Mouse (Mus musculus): ENCODE data around the gene Rbm10. TPM values are rescaled to one million over a fixed set of nuclear protein-coding genes. Genes with fewer than 3 reads are reported as not detected.
A peak's percentile ranks its signal among the peaks of the same experiment; 100 is the strongest.

Rbm10 gene
- total RNA-seq, 1 experiment, result 57.9 TPM

DNA sequence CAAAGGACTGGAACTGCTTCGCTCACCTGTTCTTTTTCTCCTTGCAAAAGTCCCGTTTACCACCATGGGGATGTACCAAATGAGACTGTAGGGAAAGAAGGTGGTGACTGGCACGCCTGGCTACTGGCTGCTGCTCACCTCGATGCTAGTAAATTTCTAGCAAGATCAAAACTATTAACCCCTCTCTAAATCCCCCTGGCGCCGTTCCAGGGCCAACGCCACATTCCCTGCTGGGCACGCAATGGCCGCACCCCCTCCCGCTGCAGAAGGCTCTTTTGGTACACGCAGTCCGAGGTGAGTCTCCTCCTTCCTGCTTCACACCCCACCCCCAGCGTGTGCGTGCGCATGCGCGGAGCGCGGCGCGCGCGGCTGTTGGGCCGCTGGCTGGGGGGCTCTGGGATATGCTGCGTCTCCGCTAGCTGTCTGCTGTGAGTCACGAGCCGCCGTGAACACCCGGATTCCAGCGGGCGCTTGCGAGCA, 70.8 kb downstream of the Rbm10 start:
- Histone ChIP-seq H3K27ac (ENCODE audit: insufficient read depth, low read depth, low read length, poor library complexity, severe bottlenecking) (peak overlapping the region; percentile 93), H3K9ac (ENCODE audit: insufficient read depth, low read depth, low read length, poor library complexity, severe bottlenecking) (peak overlapping the region; percentile 99), H3K36me3 (ENCODE audit: control insufficient read depth, insufficient read depth, low read length, poor library complexity, severe bottlenecking) (peaks cover 9% of the 10 kb centered on the region), H3K9me3 (ENCODE audit: control insufficient read depth, insufficient read depth, low read depth, low read length) (no peaks in the 10 kb centered on the region), H3K4me3 (ENCODE audit: insufficient read depth in 1 of 2, low read depth in 1 of 2, low read length in 2 of 2, poor library complexity in 1 of 2, severe bottlenecking in 1 of 2) (peak overlapping the region; percentile 95 to 98), H3K4me1 (ENCODE audit: control insufficient read depth in 2 of 2, insufficient read depth in 2 of 2, low read length in 2 of 2, poor library complexity in 1 of 2) (0 out of 4 replicates have a peak, but pooled peaks cover 0 to 2% of the 10 kb centered on the region in 2 experiments)
- no peak for TF ChIP-seq ZNF384 (IDR thresholded peaks at IDR 0.05; ENCODE audit: low read depth, low read length)
- TF ChIP-seq ZC3H11A (IDR thresholded peaks at IDR 0.05; ENCODE audit: borderline replicate concordance, low read depth, low read length), result no peak
- peak; percentile 56 for DNase-seq (ENCODE audit: low read depth, low spot score)
- in situ Hi-C loops (cut with MboI; ENCODE audit: low sequenced_read_pairs in 2 of 2, unreplicated experiment in 2 of 2), result no loop called here

DNA sequence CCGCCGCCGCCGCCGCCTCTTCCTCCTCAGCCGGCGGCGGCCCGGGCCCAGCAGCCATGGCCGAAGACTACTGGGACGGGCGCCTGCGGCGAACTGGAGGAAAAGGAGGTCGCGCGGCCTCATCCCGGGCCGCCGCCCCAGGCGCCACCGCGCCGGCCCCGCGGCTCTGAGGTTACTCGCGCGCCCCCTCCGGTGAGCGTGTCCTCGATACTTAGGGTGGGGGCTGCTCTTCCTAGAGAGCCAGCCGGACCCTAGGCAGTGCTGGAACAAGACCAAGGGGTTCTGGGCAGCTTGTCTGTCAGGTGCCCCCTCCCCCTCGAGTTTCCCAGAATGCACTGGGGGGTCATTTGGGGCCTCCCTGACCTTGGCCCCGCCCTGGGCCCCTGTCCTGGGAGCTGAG, 71.3 kb downstream of the Rbm10 start:
- in situ Hi-C loops (cut with MboI; ENCODE audit: low sequenced_read_pairs in 2 of 2, unreplicated experiment in 2 of 2), result no loop called here
- H3K4me3 ChIP-seq (ENCODE audit: insufficient read depth in 1 of 2, low read depth in 1 of 2, low read length in 2 of 2, poor library complexity in 1 of 2, severe bottlenecking in 1 of 2), result peak overlapping the region; percentile 95 to 98
- peak; percentile 42 for DNase-seq (ENCODE audit: low read depth, low spot score)
- peak overlapping the region; percentile 99 for H3K9ac ChIP-seq (ENCODE audit: insufficient read depth, low read depth, low read length, poor library complexity, severe bottlenecking)
- H3K36me3 ChIP-seq (ENCODE audit: control insufficient read depth, insufficient read depth, low read length, poor library complexity, severe bottlenecking), result peaks cover 11% of the 10 kb centered on the region
- H3K27ac ChIP-seq (ENCODE audit: insufficient read depth, low read depth, low read length, poor library complexity, severe bottlenecking), result peak overlapping the region; percentile 93
- no peak for TF ChIP-seq ZC3H11A (IDR thresholded peaks at IDR 0.05; ENCODE audit: borderline replicate concordance, low read depth, low read length)
- TF ChIP-seq MAFK (IDR thresholded peaks at IDR 0.05; ENCODE audit: insufficient read depth, low read depth, low read length), result no peak
- H3K9me3 ChIP-seq (ENCODE audit: control insufficient read depth, insufficient read depth, low read depth, low read length), result no peaks in the 10 kb centered on the region
- 0 out of 4 replicates have a peak, but pooled peaks cover 0 to 2% of the 10 kb centered on the region in 2 experiments for H3K4me1 ChIP-seq (ENCODE audit: control insufficient read depth in 2 of 2, insufficient read depth in 2 of 2, low read length in 2 of 2, poor library complexity in 1 of 2)

DNA sequence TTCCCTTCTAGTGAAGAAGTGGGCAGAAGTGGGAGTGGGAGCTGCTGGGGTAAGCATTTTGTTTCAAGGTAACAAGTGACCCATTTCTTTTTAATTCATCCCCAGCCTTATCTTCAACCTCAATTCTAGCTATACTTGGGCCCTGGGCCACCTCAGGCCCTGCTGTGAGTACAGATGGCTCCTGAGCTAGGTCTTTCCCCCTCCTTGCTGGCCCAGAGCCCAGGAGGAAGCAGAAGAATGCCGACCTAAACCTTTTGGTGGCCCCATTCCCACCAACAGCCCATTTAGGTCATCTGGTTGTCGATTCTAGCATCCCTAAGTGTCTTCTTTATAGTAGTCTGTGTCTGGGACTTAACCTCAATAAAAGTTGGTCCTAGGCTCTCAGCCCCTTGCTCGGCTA, 74.3 kb downstream of the Rbm10 start:
- no peak for DNase-seq (ENCODE audit: low read depth, low spot score)
- in situ Hi-C loops (cut with MboI; ENCODE audit: low sequenced_read_pairs in 2 of 2, unreplicated experiment in 2 of 2), result no loop called here
- peaks cover 31% of the 10 kb centered on the region for H3K36me3 ChIP-seq (ENCODE audit: control insufficient read depth, insufficient read depth, low read length, poor library complexity, severe bottlenecking)
- H3K4me3 ChIP-seq (ENCODE audit: insufficient read depth in 1 of 2, low read depth in 1 of 2, low read length in 2 of 2, poor library complexity in 1 of 2, severe bottlenecking in 1 of 2), result no peak overlapping the region
- 0 out of 4 replicates have a peak, but pooled peaks cover 0 to 2% of the 10 kb centered on the region in 2 experiments for H3K4me1 ChIP-seq (ENCODE audit: control insufficient read depth in 2 of 2, insufficient read depth in 2 of 2, low read length in 2 of 2, poor library complexity in 1 of 2)
- no peak overlapping the region for H3K9ac ChIP-seq (ENCODE audit: insufficient read depth, low read depth, low read length, poor library complexity, severe bottlenecking)
- TF ChIP-seq ZC3H11A (IDR thresholded peaks at IDR 0.05; ENCODE audit: borderline replicate concordance, low read depth, low read length) (no peak), CHD2 (IDR thresholded peaks at IDR 0.05; ENCODE audit: low read depth, low read length) (no peak), HCFC1 (IDR thresholded peaks at IDR 0.05; ENCODE audit: borderline replicate concordance, insufficient read depth, low read length) (no peak), ZNF384 (IDR thresholded peaks at IDR 0.05; ENCODE audit: low read depth, low read length) (no peak), MAFK (IDR thresholded peaks at IDR 0.05; ENCODE audit: insufficient read depth, low read depth, low read length) (no peak)
- H3K9me3 ChIP-seq (ENCODE audit: control insufficient read depth, insufficient read depth, low read depth, low read length), result no peaks in the 10 kb centered on the region
- no peak overlapping the region for H3K27ac ChIP-seq (ENCODE audit: insufficient read depth, low read depth, low read length, poor library complexity, severe bottlenecking)

DNA sequence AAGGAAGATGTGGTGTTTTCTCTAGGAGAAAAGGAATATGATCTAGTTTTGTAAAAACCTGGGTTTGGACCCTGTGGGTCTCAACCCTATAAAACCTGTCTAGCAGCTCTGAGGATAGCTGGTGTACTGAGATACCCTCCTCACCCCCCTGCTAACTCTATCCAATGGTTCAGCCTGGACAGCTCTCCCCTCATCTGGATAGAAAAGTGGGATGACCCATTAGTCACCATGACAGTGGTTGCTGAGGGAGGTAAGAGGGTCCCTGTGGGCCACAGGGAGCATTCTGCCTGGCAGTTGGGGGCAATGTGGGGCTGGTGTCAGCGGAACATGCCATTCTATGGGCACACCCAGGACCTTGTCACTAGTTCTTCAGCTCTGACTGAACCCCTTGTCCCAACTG, 75.3 kb downstream of the Rbm10 start:
- H3K27ac ChIP-seq (ENCODE audit: insufficient read depth, low read depth, low read length, poor library complexity, severe bottlenecking), result no peak overlapping the region
- no peak for TF ChIP-seq HCFC1 (IDR thresholded peaks at IDR 0.05; ENCODE audit: borderline replicate concordance, insufficient read depth, low read length)
- TF ChIP-seq ZNF384 (IDR thresholded peaks at IDR 0.05; ENCODE audit: low read depth, low read length), result no peak
- TF ChIP-seq MAFK (IDR thresholded peaks at IDR 0.05; ENCODE audit: insufficient read depth, low read depth, low read length), result no peak
- TF ChIP-seq CHD2 (IDR thresholded peaks at IDR 0.05; ENCODE audit: low read depth, low read length), result no peak
- TF ChIP-seq ZC3H11A (IDR thresholded peaks at IDR 0.05; ENCODE audit: borderline replicate concordance, low read depth, low read length), result no peak
- 0 out of 4 replicates have a peak, but pooled peaks cover 0 to 2% of the 10 kb centered on the region in 2 experiments for H3K4me1 ChIP-seq (ENCODE audit: control insufficient read depth in 2 of 2, insufficient read depth in 2 of 2, low read length in 2 of 2, poor library complexity in 1 of 2)
- no peak overlapping the region for H3K9ac ChIP-seq (ENCODE audit: insufficient read depth, low read depth, low read length, poor library complexity, severe bottlenecking)
- no peak overlapping the region for H3K4me3 ChIP-seq (ENCODE audit: insufficient read depth in 1 of 2, low read depth in 1 of 2, low read length in 2 of 2, poor library complexity in 1 of 2, severe bottlenecking in 1 of 2)
- H3K36me3 ChIP-seq (ENCODE audit: control insufficient read depth, insufficient read depth, low read length, poor library complexity, severe bottlenecking), result peaks cover 36% of the 10 kb centered on the region
- in situ Hi-C loops (cut with MboI; ENCODE audit: low sequenced_read_pairs in 2 of 2, unreplicated experiment in 2 of 2), result no loop called here
- no peak for DNase-seq (ENCODE audit: low read depth, low spot score)
- H3K9me3 ChIP-seq (ENCODE audit: control insufficient read depth, insufficient read depth, low read depth, low read length), result no peaks in the 10 kb centered on the region

DNA sequence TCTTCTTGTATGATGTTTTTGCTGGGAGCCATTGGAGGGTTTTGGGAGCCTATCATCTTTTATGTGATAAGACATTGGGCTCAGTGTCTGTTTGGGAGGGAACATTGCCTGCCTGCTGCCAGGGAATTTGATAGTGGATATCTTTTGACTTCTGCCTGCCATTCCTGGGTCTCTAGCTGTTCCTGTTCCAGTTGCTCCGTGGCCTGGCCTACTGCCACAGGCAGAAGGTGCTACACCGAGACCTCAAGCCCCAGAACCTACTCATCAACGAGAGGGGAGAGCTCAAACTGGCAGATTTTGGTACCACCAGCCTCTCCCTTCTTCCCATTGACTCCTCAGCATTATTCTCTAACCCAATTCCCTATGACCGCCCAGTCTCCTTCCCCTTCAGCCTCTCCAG, 78.5 kb downstream of the Rbm10 start:
- Histone ChIP-seq H3K27ac (ENCODE audit: insufficient read depth, low read depth, low read length, poor library complexity, severe bottlenecking) (no peak overlapping the region), H3K9ac (ENCODE audit: insufficient read depth, low read depth, low read length, poor library complexity, severe bottlenecking) (no peak overlapping the region), H3K4me1 (ENCODE audit: control insufficient read depth in 2 of 2, insufficient read depth in 2 of 2, low read length in 2 of 2, poor library complexity in 1 of 2) (no peaks in the 10 kb centered on the region), H3K36me3 (ENCODE audit: control insufficient read depth, insufficient read depth, low read length, poor library complexity, severe bottlenecking) (peaks cover 43% of the 10 kb centered on the region), H3K9me3 (ENCODE audit: control insufficient read depth, insufficient read depth, low read depth, low read length) (no peaks in the 10 kb centered on the region), H3K4me3 (ENCODE audit: insufficient read depth in 1 of 2, low read depth in 1 of 2, low read length in 2 of 2, poor library complexity in 1 of 2, severe bottlenecking in 1 of 2) (no peak overlapping the region)
- TF ChIP-seq MAFK (IDR thresholded peaks at IDR 0.05; ENCODE audit: insufficient read depth, low read depth, low read length), result no peak
- TF ChIP-seq CHD2 (IDR thresholded peaks at IDR 0.05; ENCODE audit: low read depth, low read length), result no peak
- TF ChIP-seq ZC3H11A (IDR thresholded peaks at IDR 0.05; ENCODE audit: borderline replicate concordance, low read depth, low read length), result no peak
- TF ChIP-seq HCFC1 (IDR thresholded peaks at IDR 0.05; ENCODE audit: borderline replicate concordance, insufficient read depth, low read length), result no peak
- no peak for TF ChIP-seq ZNF384 (IDR thresholded peaks at IDR 0.05; ENCODE audit: low read depth, low read length)
- in situ Hi-C loops (cut with MboI; ENCODE audit: low sequenced_read_pairs in 2 of 2, unreplicated experiment in 2 of 2), result no loop called here
- DNase-seq (ENCODE audit: low read depth, low spot score), result no peak

Other genes with a start within 250 kb of the Rbm10 start
- gene Jade3, start 191.8 kb upstream of the Rbm10 start, total RNA-seq (2012; rRNA removed), result 14.4 and 23.1 TPM in 2 replicates
- not detected in 2 replicates for gene Rgn, start 67.7 kb upstream of the Rbm10 start, total RNA-seq (2012; rRNA removed)
- gene Ndufb11, start 116 bp downstream of the Rbm10 start, total RNA-seq (2012; rRNA removed), result 161 and 213 TPM in 2 replicates
- 149 and 178 TPM in 2 replicates for gene Uba1, start 40.8 kb downstream of the Rbm10 start, total RNA-seq (2012; rRNA removed)
- gene Cdk16, start 70.5 kb downstream of the Rbm10 start, total RNA-seq (2012; rRNA removed), result 47.5 and 53.4 TPM in 2 replicates
- 16.8 and 43.4 TPM in 2 replicates for gene Usp11, start 86.4 kb downstream of the Rbm10 start, total RNA-seq (2012; rRNA removed)
- 81.8 and 93.1 TPM in 2 replicates for gene Araf, start 180.3 kb downstream of the Rbm10 start, total RNA-seq (2012; rRNA removed)

Measured in ES-E14 (cell line).